Mouse (Mus musculus) C2C12 (cell line): Measurements from ENCODE around the gene Sort1. TPM values are rescaled to one million over a fixed set of nuclear protein-coding genes. Genes with fewer than 3 reads are reported as not detected.

Source experiments
- H3K27me3 ChIP-seq: one replicate; pipeline ENCODE4 v1.6.1; 2011; ENCODE audit not compliant: control insufficient read depth, insufficient read depth, insufficient read length
- H3K36me3 ChIP-seq: one replicate; pipeline ENCODE4 v1.6.1; 2011; ENCODE audit not compliant: control insufficient read depth, insufficient read depth
- H3K4me3 ChIP-seq: one replicate; pipeline ENCODE4 v1.5.1; 2011; ENCODE audit warnings: mild to moderate bottlenecking, control low read depth; ENCODE audit not compliant: poor library complexity, insufficient read depth, severe bottlenecking
- H3K79me2 ChIP-seq: one replicate; pipeline ENCODE4 v1.6.1; 2011; ENCODE audit not compliant: control insufficient read depth, insufficient read depth
- H3K79me3 ChIP-seq: one replicate; pipeline ENCODE4 v1.6.1; 2011; ENCODE audit warnings: low read depth, control low read depth
- H3ac ChIP-seq: one replicate; pipeline ENCODE3; 2011; ENCODE audit warnings: low read depth; ENCODE audit not compliant: control insufficient read depth, insufficient read length
- CEBPB ChIP-seq: IDR thresholded peaks from one replicate; pipeline ENCODE4 v1.6.1; 2011; ENCODE audit warnings: low read depth, mild to moderate bottlenecking, control low read depth, moderate library complexity
- CTCF ChIP-seq: IDR thresholded peaks from one replicate; pipeline ENCODE4 v1.5.1; 2011; ENCODE audit not compliant: control insufficient read depth, insufficient read depth, insufficient read length
- FOSL1 ChIP-seq: IDR thresholded peaks from one replicate; pipeline ENCODE4 v1.8.0; 2011; ENCODE audit warnings: mild to moderate bottlenecking, low read length; ENCODE audit not compliant: poor library complexity, insufficient read depth, severe bottlenecking
- MAX ChIP-seq: IDR thresholded peaks from one replicate; pipeline ENCODE4 v1.6.1; 2011; ENCODE audit warnings: mild to moderate bottlenecking, control low read depth
- MYOD1 ChIP-seq: IDR thresholded peaks from one replicate; pipeline ENCODE4 v1.6.1; 2011; ENCODE audit warnings: low read depth; ENCODE audit not compliant: control insufficient read depth, insufficient read length
- MYOG ChIP-seq: IDR thresholded peaks from one replicate; pipeline ENCODE4 v1.6.1; 2011; ENCODE audit not compliant: control insufficient read depth, insufficient read length; ENCODE audit errors: extremely low read depth
- USF1 ChIP-seq: IDR thresholded peaks from one replicate; pipeline ENCODE4 v1.6.1; 2011; ENCODE audit warnings: low read depth, mild to moderate bottlenecking, control low read depth, moderate library complexity
- polyA plus RNA-seq: library from polyadenylated mRNA; unstranded; fragments of >200 nt; fragmentation: generic; extraction: Trizol; gene quantifications from one replicate; pipeline ENCODE4 v1.2.1, GENCODE M21; 2012; ENCODE audit warnings: missing spikeins

Gene Sort1
- polyA plus RNA-seq, 1 experiment, result 0.41 TPM

DNA sequence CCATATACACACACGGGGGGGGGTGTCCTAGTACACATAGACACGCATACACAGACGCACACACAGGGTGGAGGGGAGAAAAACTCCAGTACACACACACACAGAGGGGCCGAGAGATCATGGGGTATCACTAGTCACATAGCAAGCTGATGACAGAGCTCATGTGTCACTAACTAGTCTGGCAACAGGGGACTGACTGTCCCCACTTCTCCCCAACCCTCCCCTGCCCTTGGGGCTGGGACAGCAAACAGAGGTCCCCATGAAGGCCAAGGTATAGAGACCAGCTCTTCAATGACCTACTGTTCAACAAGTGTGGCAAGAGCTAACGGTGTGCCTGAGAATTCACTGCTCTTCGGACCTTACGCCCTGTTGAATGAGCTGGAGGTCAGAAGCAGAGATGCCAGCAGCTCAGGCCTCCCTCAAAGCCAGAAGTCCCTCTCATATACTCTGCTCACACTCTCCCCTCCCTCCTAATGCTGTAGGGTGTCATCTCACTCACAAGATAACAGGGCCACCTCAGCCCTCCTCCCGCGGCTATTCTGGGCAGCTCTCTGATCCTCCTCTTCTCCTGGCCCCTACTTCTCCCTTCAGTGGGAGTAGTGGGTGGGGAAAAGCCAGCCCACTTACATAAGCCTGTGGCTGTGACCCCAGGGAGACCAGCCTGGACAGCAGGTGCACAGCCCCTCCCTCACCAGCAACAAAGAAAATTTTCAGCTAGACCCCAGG lies 80.6 kb downstream of the Sort1 start, which contains the start of gene Mybphl:
Gene Mybphl, plus strand, starts transcription at position 642 of the 726 bp plus-strand sequence.
- Histone ChIP-seq H3K4me3 (no peak within 1 kb of the TSS), H3ac (no peak within 1 kb of the TSS), H3K36me3 (no peaks in the 10 kb centered on the region), H3K79me2 (no peaks in the 10 kb centered on the region), H3K79me3 (no peaks in the 10 kb centered on the region), H3K27me3 (peaks cover 66% of the 10 kb centered on the region)
- TF ChIP-seq CTCF (no peak), MYOD1 (no peak), MYOG (no peak), FOSL1 (no peak), MAX (no peak), USF1 (no peak), CEBPB (no peak)

DNA sequence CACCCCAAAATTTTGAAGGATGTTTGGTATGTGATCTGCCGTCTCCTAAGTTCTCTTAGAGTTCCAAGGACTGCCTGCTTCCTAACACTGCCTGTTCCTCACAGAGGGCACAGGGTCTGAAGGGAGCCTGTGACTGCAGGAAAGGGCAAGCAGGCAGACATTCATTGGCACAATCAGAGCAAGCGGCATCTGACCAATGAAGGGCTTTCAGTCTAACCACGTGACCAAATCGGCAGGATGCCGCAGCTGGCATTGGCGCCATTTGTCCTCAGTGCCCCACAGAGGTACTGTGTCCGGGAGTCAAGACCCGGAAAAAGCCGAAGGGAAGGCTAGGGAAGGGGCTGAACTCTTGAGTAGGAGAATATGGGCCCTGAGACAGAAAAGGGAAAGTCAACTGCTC lies 83.3 kb downstream of the Sort1 start:
- Histone ChIP-seq H3K79me3 (no peaks in the 10 kb centered on the region), H3K36me3 (no peaks in the 10 kb centered on the region), H3K79me2 (no peaks in the 10 kb centered on the region), H3ac (no peak overlapping the region), H3K4me3 (no peak overlapping the region), H3K27me3 (peaks cover 51% of the 10 kb centered on the region)
- TF ChIP-seq USF1 (peak; percentile 36), CTCF (no peak)

DNA sequence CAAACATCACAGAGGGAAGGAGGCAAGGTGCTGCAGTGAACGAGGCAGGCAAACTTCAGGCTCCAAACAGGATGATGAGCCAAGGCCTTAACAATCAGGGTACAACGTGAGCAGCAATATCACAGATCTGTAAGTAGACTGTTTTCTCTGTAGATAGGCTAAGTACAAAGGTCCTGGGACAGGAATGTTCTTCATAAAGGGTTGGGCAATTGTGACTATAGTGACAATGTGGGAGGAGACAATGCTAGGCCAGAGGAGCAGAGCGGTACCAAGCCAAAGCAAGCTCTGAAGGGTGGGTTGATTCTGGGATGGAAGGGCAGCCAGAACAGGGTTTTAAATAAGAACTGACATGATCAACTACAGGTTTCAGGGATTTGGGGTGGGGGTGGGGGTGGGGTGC lies 83.9 kb downstream of the Sort1 start:
- Histone ChIP-seq H3K4me3 (no peak overlapping the region), H3K36me3 (no peaks in the 10 kb centered on the region), H3K79me2 (no peaks in the 10 kb centered on the region), H3ac (no peak overlapping the region), H3K79me3 (no peaks in the 10 kb centered on the region), H3K27me3 (peaks cover 58% of the 10 kb centered on the region)
- TF ChIP-seq MYOD1, result no peak
- no peak for TF ChIP-seq CTCF
- no peak for TF ChIP-seq MAX
- no peak for TF ChIP-seq FOSL1

DNA sequence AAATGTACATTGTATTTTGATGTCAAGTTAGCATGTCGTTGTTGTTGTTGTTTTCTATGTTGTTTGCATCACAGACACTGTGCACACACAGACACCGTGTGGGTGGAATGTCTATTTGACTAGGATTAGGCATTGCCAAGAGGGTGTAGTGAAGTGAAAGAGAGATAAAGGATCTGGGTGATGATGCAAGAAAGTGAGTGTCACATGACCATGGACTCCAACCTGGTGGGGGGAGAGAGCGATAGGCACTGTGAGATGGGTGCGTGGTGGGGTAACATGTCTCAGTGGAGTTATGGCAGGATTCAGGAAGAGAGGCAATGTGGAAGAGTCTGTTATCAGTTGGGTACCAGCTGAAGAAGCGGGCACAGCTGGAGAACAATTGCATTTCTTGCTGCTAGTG lies 84.8 kb downstream of the Sort1 start:
- H3K36me3 ChIP-seq, result no peaks in the 10 kb centered on the region
- H3K27me3 ChIP-seq, result peaks cover 63% of the 10 kb centered on the region
- no peak overlapping the region for H3ac ChIP-seq
- no peaks in the 10 kb centered on the region for H3K79me2 ChIP-seq
- H3K4me3 ChIP-seq, result no peak overlapping the region
- TF ChIP-seq CEBPB (no peak), MAX (no peak), CTCF (no peak), USF1 (no peak), MYOD1 (no peak), MYOG (no peak), FOSL1 (no peak)
- H3K79me3 ChIP-seq, result no peaks in the 10 kb centered on the region

DNA sequence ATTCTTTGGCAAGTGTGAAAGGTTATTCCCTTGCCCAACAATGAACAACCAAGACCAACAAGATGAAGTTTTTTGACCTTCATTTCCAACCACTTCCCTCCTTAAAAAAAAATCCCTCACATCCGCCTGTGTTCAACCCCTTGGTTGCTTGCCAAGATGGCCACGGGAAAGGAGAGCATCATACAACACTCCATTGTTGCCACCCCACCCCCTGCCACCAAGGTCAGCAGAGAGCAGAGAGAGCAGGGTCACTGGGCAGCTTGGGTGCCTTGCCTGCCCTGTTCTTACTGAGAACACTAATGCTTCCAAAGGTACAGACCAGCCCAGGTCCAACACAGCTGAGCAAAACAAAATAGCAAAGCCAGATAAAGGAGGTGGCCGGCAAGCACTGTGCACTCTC lies 88.4 kb downstream of the Sort1 start:
- TF ChIP-seq MYOD1 (no peak), USF1 (no peak), FOSL1 (no peak), CTCF (no peak), CEBPB (no peak), MYOG (no peak), MAX (no peak)
- no peaks in the 10 kb centered on the region for H3K79me2 ChIP-seq
- H3ac ChIP-seq, result no peak overlapping the region
- no peaks in the 10 kb centered on the region for H3K79me3 ChIP-seq
- peaks cover 62% of the 10 kb centered on the region for H3K27me3 ChIP-seq
- no peaks in the 10 kb centered on the region for H3K36me3 ChIP-seq
- no peak overlapping the region for H3K4me3 ChIP-seq

DNA sequence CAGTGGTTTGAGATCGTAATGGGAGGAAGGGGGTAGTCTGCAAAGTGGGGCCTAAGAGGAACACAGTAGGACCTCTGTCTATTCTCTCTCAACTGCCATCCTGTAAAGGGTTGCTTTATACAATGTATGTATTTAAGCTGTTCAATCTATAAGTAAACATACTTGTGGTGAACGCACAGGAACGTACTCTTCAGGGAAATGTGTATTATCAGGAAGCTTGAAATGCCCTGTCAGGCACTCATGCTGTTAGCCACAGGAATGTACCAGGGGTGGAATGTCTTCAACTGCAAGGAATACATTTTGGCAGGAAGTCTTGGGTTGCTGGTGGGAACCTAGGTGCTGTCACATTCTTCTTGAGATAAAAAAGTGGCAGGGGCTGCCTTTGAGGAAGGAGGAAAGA lies 88.8 kb downstream of the Sort1 start:
- H3K79me2 ChIP-seq, result no peaks in the 10 kb centered on the region
- H3K36me3 ChIP-seq, result no peaks in the 10 kb centered on the region
- no peak overlapping the region for H3K4me3 ChIP-seq
- H3ac ChIP-seq, result no peak overlapping the region
- H3K79me3 ChIP-seq, result no peaks in the 10 kb centered on the region
- TF ChIP-seq USF1 (no peak), CTCF (no peak), FOSL1 (no peak), MYOG (no peak), CEBPB (no peak), MYOD1 (no peak), MAX (no peak)
- peaks cover 62% of the 10 kb centered on the region for H3K27me3 ChIP-seq
